Comparison of ENCODE assay signal across 18 mouse cellular contexts in genomic region chr2:26429851-26430250, GRCm38 (mm10).
"Had no signal": no experiment of that assay in that cellular context is flagged by ENCODE, and none has a peak within 500 bp of the region (broad histone marks: within the 10 kb centered on the region; RNA-seq: fewer than 3 reads in every experiment).

No protein-coding gene starts in this region.

- H3K4me2 ChIP-seq: limb, embryonic 12.5 days; limb, embryonic 15.5 days; liver, embryonic 15.5 days; midbrain, embryonic 11.5 days; stomach, embryonic 15.5 days had no signal

- H3K27me3 ChIP-seq: limb, embryonic 12.5 days; limb, embryonic 15.5 days; liver, embryonic 15.5 days; stomach, embryonic 15.5 days had no signal

- DNase-seq: kidney, adult 11 months; kidney, adult 8-10 months; kidney, postnatal 14 days; left cerebral cortex, postnatal 4 days; lung, postnatal 14 days; midbrain, embryonic 14.5 days; retina, postnatal 1 day; right cerebral cortex, postnatal 25 days; spleen, adult 18-20 months; thymus, adult 18-20 months; thymus, postnatal 4 days had no signal

- H3K4me3 ChIP-seq: limb, embryonic 12.5 days; limb, embryonic 15.5 days; liver, embryonic 15.5 days; stomach, embryonic 15.5 days had no signal

- H3K27ac ChIP-seq: hindbrain, postnatal 0 days; limb, embryonic 12.5 days; limb, embryonic 15.5 days; liver, embryonic 15.5 days; stomach, embryonic 15.5 days had no signal

- H3K4me1 ChIP-seq: limb, embryonic 12.5 days; limb, embryonic 15.5 days; stomach, embryonic 15.5 days had no signal

- ATAC-seq: hindbrain, postnatal 0 days; inflammation-experienced regulatory T-cells, adult 6 months had no signal

- H3K9ac ChIP-seq: limb, embryonic 12.5 days; limb, embryonic 15.5 days; liver, embryonic 15.5 days; stomach, embryonic 15.5 days had no signal

- H3K9me3 ChIP-seq: limb, embryonic 12.5 days; limb, embryonic 15.5 days; liver, embryonic 15.5 days; stomach, embryonic 15.5 days had no signal
